Mouse (Mus musculus): ENCODE measurements around the gene Gm10147. TPM values are rescaled to one million over a fixed set of nuclear protein-coding genes. Genes with fewer than 3 reads are reported as not detected.
"Not testable (repeated sequence)": the region's sequence is repeated elsewhere in the genome, so short reads cannot be mapped to it uniquely, and the experiment has no call there.

The Gm10147 gene
- not detected for total RNA-seq (2021)
- long read RNA-seq, result 0 reads

DNA sequence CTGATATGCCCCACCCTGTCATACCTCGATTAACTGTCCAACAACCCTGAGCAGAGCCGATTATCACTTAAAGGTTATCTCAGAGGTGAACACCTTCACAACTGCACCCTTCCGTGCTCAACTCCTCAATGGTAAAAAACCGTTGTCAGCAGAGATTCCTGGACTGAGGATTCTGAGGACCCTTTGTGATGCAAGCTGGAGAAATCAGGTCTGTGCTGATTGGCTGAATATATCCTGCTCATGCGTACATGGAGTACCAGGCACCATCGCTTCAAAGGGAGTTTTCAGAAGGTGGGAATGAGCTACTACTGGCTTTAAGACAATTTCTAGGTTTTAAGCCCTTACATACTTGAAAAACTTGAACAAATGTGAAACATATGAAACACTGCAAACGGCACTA is at the start of gene Gm10147:
TSS of gene Gm10147 (minus strand) at position 101 of the 400 bp plus-strand sequence.
- DNase-seq (ENCODE audit: low spot score in 2 of 2), result not testable (repeated sequence)

Small RNA genes within 50 kb of the gene (microRNA-seq; reads per million reads assigned to microRNA genes)
- 0 reads per million in 2 experiments for gene Gm44499
